Mouse (Mus musculus) left cerebral cortex, postnatal 4 days (tissue): ENCODE measurements at regions not wholly inside any gene's neighbourhood (a gene's known extent, or its start where the extent isn't known, plus 50 kb on each side); places are given as distances from the start of the nearest gene placed in this dataset.
A peak's percentile ranks its signal among the peaks of the same experiment; 100 is the strongest.
"Not testable (repeated sequence)": the region's sequence is repeated elsewhere in the genome, so short reads cannot be mapped to it uniquely, and the experiment has no call there.

ENCODE experiments used
- DNase-seq: peaks from one replicate; pipeline ENCODE4 v3.0.0-alpha.2; 2022
- intact Hi-C: fragments of 180-260 bp; cut with DNase I; formaldehyde crosslinking; loops from one replicate; pipeline ENCODE4 v1.15.1; 2025

DNA sequence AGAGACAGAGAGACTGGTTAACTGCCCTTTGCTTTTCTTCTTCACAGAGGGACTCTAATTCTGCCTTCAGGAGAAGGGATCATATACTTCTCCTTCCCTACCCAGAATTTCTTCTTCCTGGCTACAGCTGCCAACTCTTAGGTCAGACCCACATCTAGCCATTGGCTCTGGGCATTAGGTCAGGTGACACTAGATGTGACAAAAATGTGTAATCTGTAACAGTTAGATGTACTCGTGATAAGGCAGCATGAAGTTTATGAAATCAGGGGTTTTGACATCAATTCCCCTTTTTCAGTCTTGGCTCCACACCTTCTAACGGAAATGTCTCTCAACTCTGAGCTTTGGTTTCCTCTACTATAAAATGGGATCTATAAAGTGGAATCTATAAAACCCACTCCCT is 428.4 kb downstream of the Bmper start:
- intact Hi-C loops = no loop called here
- no peak for DNase-seq

DNA sequence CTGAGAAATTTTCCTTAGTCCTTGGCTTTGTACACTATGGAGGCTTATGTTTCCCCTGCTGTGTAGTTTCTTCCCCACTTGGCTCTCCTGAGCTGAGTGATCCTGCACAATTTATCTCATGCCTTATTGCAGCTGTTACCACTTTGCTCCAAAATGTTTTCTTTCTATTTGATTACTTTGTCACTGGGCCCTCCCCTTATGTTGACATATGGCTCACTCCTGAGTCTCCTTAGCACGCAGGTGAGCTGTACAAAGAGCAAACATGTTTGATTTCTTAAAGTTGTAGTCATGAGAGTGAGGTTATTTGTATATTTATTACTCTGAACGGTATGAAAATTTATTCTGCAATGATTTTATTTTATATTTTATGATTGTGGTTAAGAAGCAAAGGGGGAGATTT is 430.2 kb downstream of the Bmper start:
- DNase-seq = no peak
- intact Hi-C loops = no loop called here

DNA sequence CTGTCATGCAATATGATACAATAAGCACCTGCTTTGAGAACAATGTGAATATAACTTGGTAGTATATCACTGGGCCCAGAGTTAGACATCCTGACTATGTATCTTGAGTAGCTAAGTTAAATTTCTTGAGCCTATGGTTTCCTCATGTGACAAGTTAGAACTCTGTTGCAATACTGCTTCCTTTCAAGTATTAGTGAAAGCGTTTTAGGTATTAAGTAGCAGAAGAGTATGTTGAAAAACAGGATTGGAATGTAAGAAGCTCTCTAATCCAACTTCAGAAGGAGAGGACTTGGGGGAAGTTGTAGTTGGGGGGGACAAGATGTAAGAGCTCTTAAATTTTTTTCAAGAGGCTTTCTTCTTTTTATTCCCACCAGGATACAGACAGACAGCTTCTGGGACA is 431.9 kb downstream of the Bmper start:
- intact Hi-C loops = no loop called here
- DNase-seq = no peak

DNA sequence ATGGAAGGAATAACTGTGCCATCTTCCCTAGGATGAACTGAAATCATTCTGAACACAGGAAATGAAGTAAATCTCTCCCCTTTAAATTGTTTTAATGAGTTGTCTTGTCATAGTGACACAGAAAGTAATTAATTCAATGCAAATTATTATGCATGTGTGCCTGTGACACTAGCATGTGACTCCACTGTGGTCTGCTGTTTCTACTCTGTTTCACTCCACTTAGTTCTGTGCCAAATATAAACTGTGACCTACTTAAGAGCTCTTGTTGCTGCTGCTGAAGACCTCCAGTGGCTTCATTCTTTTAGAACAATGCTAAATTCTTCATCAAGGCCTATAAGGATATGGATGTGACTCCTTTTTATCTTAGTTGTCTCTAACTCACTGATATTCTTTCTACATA is 431.8 kb upstream of the Npsr1 start:
- no peak for DNase-seq
- intact Hi-C loops = no loop called here

DNA sequence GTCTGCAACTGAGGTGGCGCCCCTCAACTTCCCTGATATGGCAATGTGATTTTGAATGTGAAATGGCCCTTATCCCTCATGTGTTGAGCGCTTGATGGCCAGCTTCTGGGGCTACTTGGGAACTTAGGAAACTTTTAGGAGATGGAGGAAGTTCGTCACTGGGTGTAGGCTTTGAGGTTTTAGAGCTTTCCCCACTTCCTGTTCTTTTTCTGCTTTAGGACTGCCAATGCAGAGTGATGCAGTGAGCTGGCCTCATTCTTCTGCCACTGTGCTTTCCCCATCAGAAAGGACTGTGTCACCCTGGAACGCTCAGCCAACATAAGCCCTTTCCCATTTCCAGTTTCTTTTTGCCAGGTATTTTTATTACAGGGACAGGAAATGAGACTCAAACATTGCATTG is 428.6 kb upstream of the Npsr1 start:
- DNase-seq = no peak
- intact Hi-C loops = no loop called here

DNA sequence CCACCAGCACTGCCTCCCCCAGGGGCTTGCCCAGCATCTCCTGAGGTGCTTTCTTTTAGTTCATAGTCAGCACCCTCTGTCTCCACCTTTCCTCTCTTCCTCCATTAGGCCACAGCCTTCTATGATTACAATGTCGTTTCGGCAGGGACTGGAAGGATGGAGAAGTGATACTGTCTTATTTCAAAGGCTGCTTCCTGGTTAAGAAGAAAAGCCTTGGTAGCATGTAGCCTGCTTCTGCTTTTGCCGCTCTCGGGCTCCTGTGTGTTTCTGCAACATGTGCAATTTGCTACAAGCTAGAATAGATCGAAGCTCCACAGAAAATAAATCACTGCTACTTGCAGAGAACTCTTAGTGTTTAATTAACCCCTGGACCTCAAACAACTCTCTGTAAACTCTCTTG is 427.2 kb upstream of the Npsr1 start:
- intact Hi-C loops = no loop called here
- no peak for DNase-seq

DNA sequence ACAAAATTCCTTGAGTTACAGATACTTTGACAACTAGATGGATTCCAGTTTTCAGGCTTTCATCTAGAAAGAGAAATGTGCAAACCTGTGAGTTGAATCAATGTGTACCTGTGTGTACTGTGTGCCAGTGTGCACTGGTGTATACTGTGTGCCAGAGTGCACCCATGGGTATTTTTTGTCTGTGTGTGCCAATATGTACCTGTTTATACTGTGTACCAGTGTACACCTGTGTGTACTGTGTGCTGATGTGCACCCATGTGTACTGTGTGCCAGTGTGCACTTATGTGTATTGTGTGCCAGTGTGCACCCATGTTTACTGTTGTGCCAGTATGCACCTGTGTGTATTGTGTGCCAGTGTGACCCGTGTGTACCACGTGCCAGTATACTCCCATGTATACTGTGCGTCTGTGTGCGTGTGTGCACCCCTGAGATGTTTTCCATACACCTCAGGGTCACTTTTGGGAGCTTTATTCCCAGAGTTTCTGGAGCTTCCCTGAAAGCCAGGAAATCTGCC is 424.4 kb upstream of the Npsr1 start:
- intact Hi-C loops = no loop called here
- no peak for DNase-seq

DNA sequence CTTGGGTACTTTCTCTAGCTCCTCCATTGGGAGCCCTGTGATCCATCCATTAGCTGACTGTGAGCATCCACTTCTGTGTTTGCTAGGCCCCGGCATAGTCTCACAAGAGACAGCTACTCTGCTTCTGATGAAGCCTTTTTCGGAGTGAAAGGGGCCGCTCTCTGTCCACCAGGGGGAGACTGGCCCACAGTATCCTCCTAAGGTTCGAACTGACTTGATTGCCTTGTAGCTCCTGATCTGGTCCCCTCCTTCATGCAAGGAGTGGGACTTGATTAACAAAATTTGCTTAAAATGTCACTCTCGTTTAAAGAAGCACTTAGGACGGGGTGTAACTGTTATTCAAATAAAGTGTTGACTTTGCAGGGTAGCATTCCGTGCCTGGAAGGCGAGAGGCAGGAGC is 423.0 kb upstream of the Npsr1 start:
- DNase-seq = peak; percentile 51
- intact Hi-C loops = no loop called here

DNA sequence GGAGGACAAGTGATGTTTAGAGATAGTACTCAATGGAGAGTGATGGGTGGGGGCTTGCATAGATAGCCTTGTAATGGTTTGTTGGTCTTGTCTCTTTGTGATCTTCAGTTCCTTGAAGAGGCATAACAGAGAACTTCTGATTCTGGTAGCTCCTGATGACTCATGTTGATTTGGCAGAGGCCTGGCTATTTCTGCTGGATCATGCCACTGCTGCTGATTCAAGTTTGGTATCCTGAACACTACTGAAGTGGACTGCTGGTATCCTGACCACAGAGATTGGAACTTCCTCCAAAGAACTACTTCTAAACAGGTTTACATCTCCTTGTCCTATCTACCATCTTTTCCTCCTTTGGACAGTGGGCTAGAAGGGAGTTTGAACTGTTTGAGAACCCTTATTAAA is 408.3 kb upstream of the Npsr1 start:
- intact Hi-C loops = no loop called here
- no peak for DNase-seq

DNA sequence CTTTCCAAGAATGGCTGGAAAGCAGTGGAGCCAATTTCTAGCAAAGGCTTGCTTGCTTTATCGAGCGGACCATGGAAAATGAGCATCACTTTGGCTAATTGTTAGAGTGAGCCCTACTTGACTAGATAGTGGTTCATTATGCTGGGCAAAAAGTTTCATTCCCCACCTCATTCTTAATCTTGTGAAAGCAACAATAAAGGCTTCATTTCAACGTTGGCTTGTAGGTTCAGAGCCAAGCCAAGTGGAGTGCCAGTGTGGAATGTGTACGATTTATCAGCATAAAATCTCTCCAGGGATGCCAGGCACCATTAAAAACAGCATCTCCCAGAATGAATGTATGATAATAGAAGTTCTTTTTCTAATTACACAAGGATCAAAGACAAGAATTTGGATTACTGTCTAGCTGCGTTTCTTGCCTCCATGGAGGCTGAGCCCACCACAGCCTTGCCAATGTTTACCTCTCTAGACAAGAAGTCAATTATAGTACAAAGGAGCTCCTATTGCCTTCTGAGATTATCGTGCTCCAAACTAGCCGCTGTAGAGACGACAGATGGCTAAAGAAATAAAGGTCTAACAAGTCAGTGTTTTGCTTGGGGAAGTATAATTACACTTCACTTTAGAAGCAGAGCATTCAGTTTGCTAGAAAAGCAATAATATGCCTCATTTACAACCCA is 404.9 kb upstream of the Npsr1 start:
- no peak for DNase-seq
- intact Hi-C loops = no loop called here

DNA sequence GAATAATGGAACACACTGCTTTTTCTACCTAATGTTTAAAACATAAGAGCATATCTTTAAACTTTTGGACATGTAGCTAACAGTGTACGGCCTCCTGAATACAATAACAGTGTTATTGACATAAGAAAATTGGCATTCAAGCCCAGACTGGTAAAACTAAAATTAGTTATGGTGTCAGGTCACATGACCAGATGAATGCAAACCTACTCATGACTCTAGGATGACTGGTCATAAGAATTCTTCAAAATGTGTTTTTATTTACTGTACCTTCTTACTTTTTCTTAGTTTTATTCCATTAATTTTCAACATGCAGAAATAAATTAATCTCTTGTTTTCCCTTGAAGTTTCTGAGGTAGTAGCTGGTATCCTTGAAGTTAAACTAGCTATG is 404.4 kb upstream of the Npsr1 start:
- DNase-seq = no peak
- intact Hi-C loops = no loop called here

DNA sequence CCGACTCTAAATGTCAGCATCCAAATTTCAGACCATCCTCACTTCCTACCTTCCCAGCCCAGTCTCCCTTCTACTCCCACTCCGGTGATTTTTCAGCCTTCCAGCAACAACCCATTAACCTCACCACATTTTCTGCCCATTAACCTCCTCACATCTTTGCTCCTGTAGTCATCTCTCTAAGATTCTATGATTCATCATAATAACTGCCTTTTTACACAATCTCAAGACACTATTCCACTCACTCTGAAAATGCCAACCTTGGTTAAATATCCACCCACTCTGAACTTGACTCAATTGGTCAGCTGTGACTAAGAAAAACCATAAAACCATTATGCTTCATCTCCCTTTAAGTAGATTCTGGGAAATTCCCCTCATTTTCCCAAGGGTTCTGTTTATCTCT is 403.3 kb upstream of the Npsr1 start:
- intact Hi-C loops = no loop called here
- DNase-seq = no peak

DNA sequence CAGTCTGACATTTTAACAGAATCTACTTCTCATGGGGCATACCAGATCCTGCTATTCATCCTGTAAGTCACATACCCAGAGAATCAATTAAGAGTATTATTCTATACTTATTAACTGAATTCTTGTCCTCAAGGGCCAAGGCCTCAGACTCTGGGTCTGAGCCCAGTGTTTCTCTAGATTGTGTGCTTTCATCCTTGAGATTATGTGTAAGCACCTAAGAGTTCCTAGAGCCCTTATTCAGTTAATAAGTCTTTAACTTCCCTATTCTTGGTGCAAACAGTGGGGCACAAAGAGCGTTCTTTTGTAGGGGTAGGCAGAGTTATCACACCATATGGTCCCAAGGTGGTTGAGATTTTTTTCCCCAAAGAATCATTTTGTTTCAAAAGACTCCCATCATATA is 397.2 kb upstream of the Npsr1 start:
- DNase-seq = no peak
- intact Hi-C loops = no loop called here

DNA sequence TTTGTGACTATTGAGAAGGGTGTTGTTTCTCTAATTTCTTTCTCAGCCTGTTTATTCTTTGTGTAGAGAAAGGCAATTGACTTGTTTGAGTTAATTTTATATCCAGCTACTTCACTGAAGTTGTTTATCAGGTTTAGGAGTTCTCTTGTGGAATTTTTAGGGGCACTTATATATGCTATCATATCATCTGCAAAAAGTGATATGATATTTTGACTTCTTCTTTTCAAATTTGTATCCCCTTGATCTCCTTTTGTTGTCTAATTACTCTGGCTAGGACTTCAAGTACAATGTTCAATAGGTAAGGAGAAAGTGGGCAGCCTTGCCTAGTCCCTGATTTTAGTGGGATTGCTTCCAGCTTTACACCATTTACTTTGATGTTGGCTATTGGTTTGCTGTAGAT is 380.2 kb upstream of the Npsr1 start:
- intact Hi-C loops, DNase-seq: not testable (repeated sequence)

DNA sequence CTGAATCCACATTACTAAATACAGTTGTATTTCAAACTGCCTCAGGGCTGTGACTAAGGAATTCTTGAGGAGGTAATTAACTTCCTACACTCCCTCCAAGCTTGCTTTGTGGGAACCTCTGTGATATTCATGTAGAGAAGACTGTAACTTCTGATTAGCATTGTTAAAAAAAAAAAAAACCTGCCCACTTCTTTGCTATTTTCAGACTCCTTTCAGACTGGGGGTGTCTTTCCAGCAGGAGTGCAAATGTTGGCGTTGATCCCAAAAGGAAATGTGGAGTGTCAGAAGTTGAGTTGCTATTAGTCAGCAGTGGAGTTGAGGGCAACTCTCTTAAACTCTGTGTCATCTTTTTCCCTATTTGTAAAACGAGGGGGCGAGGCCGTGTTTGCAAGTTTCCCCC is 369.0 kb upstream of the Npsr1 start:
- intact Hi-C loops = no loop called here
- DNase-seq = no peak

DNA sequence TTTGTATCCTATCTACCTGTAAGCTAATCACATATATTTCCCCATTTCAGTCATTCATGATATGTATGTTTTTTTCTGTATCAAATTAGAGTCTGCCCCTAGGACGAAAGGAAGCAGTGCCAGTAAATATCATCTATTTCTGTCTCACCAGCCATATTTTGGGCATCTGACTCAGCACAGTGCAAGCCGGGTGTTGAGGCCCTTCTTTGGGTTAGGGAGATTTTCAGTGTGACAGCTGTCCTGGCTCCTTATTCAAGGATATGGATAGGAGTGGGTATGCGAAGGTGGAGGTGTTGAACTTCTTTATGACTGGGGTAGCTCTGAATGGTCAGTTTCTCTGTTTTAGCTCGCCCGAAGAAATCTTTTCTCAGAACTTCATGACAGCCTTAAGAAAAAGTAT is 345.3 kb upstream of the Npsr1 start:
- intact Hi-C loops = no loop called here
- no peak for DNase-seq

DNA sequence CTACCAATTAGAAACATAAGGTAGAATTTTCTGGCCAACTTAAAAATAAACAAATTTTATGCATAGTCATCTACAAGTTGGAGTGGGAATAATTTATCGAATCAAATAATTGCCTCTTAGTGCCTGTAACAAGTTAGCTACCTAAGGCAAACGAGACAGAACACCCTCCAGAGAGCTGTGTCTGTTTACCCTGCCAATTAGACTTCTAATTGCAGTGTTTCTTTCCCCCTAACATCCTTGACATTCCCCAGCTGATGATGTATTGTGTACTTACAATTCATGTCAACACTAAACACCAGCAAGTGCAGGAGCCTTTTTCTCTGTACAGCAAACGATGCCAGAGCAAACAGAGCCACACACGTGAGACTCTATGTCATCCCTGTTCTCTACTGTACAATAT is 311.1 kb upstream of the Npsr1 start:
- no peak for DNase-seq
- intact Hi-C loops = no loop called here
